In genomic region chr12:39493578-39494218, GRCm38 (mm10) we compare ENCODE assay signal across 9 mouse cellular contexts.
A peak's percentile ranks its signal among the peaks of the same experiment; 100 is the strongest.
DNase-seq lines count a peak whose midpoint lies in the region; ATAC-seq and TF ChIP-seq lines count a peak whose summit lies in the region.
"Had no signal": no experiment of that assay in that cellular context is flagged by ENCODE, and none has a peak within 500 bp of the region (broad histone marks: within the 10 kb centered on the region; RNA-seq: fewer than 3 reads in every experiment).

No protein-coding gene starts in this region.

- peak; percentile 40 for DNase-seq in heart, postnatal 0 days (ENCODE audit: low spot score)
- DNase-seq in midbrain, embryonic 11.5 days (ENCODE audit: low spot score, missing footprints), result no peak
- DNase-seq in cerebellum, postnatal 36 days, result peak; percentile 48 to 68
- DNase-seq in retina, embryonic 14.5 days (ENCODE audit: low spot score), result peak; percentile 60
- DNase-seq in spleen, postnatal 14 days (ENCODE audit: low spot score in 2 of 2), result no peak
- no peak for DNase-seq in gastrocnemius, postnatal 36 days

- H3K27ac ChIP-seq in heart, postnatal 0 days (ENCODE audit: low read depth), result no peak overlapping the region
- no peak overlapping the region for H3K27ac ChIP-seq in heart, embryonic 11.5 days (ENCODE audit: low read depth, low read length)
- H3K27ac ChIP-seq in midbrain, embryonic 12.5 days (replicated peaks), result no peak overlapping the region
- H3K27ac ChIP-seq in midbrain, embryonic 11.5 days (ENCODE audit: low read depth, low read length), result no peak overlapping the region

- H3K4me1 ChIP-seq in heart, postnatal 0 days (ENCODE audit: control insufficient read depth, insufficient read depth), result no peaks in the 10 kb centered on the region
- no peaks in the 10 kb centered on the region for H3K4me1 ChIP-seq in heart, embryonic 11.5 days (ENCODE audit: control insufficient read depth, insufficient read depth, low read length)
- no peaks in the 10 kb centered on the region for H3K4me1 ChIP-seq in midbrain, embryonic 12.5 days
- no peaks in the 10 kb centered on the region for H3K4me1 ChIP-seq in midbrain, embryonic 11.5 days (ENCODE audit: control insufficient read depth, insufficient read depth, low read length)

- H3K9me3 ChIP-seq in heart, postnatal 0 days (replicated peaks; ENCODE audit: control insufficient read depth, low read length), result no peaks in the 10 kb centered on the region
- H3K9me3 ChIP-seq in heart, embryonic 11.5 days (replicated peaks; ENCODE audit: control insufficient read depth, low read length), result no peaks in the 10 kb centered on the region
- H3K9me3 ChIP-seq in midbrain, embryonic 12.5 days, result no peaks in the 10 kb centered on the region
- no peaks in the 10 kb centered on the region for H3K9me3 ChIP-seq in midbrain, embryonic 11.5 days (ENCODE audit: control insufficient read depth, low read length)

- peak; percentile 53 for TF ChIP-seq CTCF in heart, postnatal 0 days (IDR thresholded peaks at IDR 0.05; ENCODE audit: low read depth)

- H3K9ac ChIP-seq in heart, postnatal 0 days (replicated peaks; ENCODE audit: low read depth, low read length), result no peak overlapping the region
- no peak overlapping the region for H3K9ac ChIP-seq in heart, embryonic 11.5 days (ENCODE audit: low read depth, low read length)
- H3K9ac ChIP-seq in midbrain, embryonic 12.5 days (replicated peaks), result no peak overlapping the region
- H3K9ac ChIP-seq in midbrain, embryonic 11.5 days (ENCODE audit: low read length), result no peak overlapping the region

- 72% methylated on average over 6 of the region's 6 CpGs for WGBS in heart, postnatal 0 days
- 71% methylated on average over 6 of the region's 6 CpGs for WGBS in heart, embryonic 11.5 days (ENCODE audit: insufficient replicate concordance)
- WGBS in midbrain, embryonic 12.5 days, result 89% methylated on average over 6 of the region's 6 CpGs
- 84% methylated on average over 6 of the region's 6 CpGs for WGBS in midbrain, embryonic 11.5 days

- no peak overlapping the region for H3K4me2 ChIP-seq in heart, postnatal 0 days (ENCODE audit: low read depth, low read length)
- no peak overlapping the region for H3K4me2 ChIP-seq in heart, embryonic 11.5 days
- H3K4me2 ChIP-seq in midbrain, embryonic 12.5 days (replicated peaks), result no peak overlapping the region
- H3K4me2 ChIP-seq in midbrain, embryonic 11.5 days, result no peak overlapping the region

- no peak for ATAC-seq in heart, postnatal 0 days (ENCODE audit: insufficient read depth, low read depth)
- no peak for ATAC-seq in heart, embryonic 11.5 days (replicated peaks; ENCODE audit: insufficient number of reproducible peaks, low FRiP score, low TSS enrichment)
- 0 out of 2 replicates have a peak, but pooled peaks have one; percentile 34 for ATAC-seq in midbrain, embryonic 12.5 days (ENCODE audit: low FRiP score, low read depth)
- ATAC-seq in midbrain, embryonic 11.5 days (ENCODE audit: low FRiP score), result no peak

- no peak overlapping the region for H3K4me3 ChIP-seq in heart, postnatal 0 days (ENCODE audit: low read depth, low read length)
- no peak overlapping the region for H3K4me3 ChIP-seq in heart, embryonic 11.5 days (ENCODE audit: low read depth, low read length)
- H3K4me3 ChIP-seq in midbrain, embryonic 12.5 days, result no peak overlapping the region
- H3K4me3 ChIP-seq in midbrain, embryonic 11.5 days (ENCODE audit: low read depth, low read length), result no peak overlapping the region
- H3K4me3 ChIP-seq: myocyte had no signal

- no peaks in the 10 kb centered on the region for H3K27me3 ChIP-seq in heart, postnatal 0 days (ENCODE audit: control insufficient read depth, insufficient read depth, low read length)
- no peaks in the 10 kb centered on the region for H3K27me3 ChIP-seq in heart, embryonic 11.5 days (ENCODE audit: control insufficient read depth, insufficient read depth, low read length)
- no peaks in the 10 kb centered on the region for H3K27me3 ChIP-seq in midbrain, embryonic 12.5 days
- no peaks in the 10 kb centered on the region for H3K27me3 ChIP-seq in midbrain, embryonic 11.5 days (ENCODE audit: control insufficient read depth, insufficient read depth, low read length)

- intact Hi-C loops in gastrocnemius, postnatal 36 days (cut with DNase I), result loop anchor here (5.0 kb wide), 2 partner anchors 446 to 1361 kb away; no protein-coding TSS in a partner anchor

- no peak for TF ChIP-seq EP300 in heart, postnatal 0 days (IDR thresholded peaks at IDR 0.05; ENCODE audit: low read depth)

- no peaks in the 10 kb centered on the region for H3K36me3 ChIP-seq in heart, postnatal 0 days (replicated peaks; ENCODE audit: control insufficient read depth, insufficient read depth, low read length)
- no peaks in the 10 kb centered on the region for H3K36me3 ChIP-seq in heart, embryonic 11.5 days (ENCODE audit: control insufficient read depth, insufficient read depth, low read length)
- no peaks in the 10 kb centered on the region for H3K36me3 ChIP-seq in midbrain, embryonic 12.5 days
- no peaks in the 10 kb centered on the region for H3K36me3 ChIP-seq in midbrain, embryonic 11.5 days (ENCODE audit: control insufficient read depth, insufficient read depth, low read length)

Comparison
In these comparisons a context has a peak if more than half of its experiments do, and no peak if none do; other contexts are left out.
1. DNase-seq: peak in heart, postnatal 0 days (single experiment), cerebellum, postnatal 36 days (2 of 2) and retina, embryonic 14.5 days (single experiment); none in midbrain, embryonic 11.5 days (single experiment), spleen, postnatal 14 days (0 of 2) and gastrocnemius, postnatal 36 days (0 of 2).